Mouse (Mus musculus): ENCODE results near the gene Tor1aip1. TPM values are rescaled to one million over a fixed set of nuclear protein-coding genes. Genes with fewer than 3 reads are reported as not detected.

Tor1aip1 gene
- polyA plus RNA-seq, 1 experiment = 65.1 TPM

DNA sequence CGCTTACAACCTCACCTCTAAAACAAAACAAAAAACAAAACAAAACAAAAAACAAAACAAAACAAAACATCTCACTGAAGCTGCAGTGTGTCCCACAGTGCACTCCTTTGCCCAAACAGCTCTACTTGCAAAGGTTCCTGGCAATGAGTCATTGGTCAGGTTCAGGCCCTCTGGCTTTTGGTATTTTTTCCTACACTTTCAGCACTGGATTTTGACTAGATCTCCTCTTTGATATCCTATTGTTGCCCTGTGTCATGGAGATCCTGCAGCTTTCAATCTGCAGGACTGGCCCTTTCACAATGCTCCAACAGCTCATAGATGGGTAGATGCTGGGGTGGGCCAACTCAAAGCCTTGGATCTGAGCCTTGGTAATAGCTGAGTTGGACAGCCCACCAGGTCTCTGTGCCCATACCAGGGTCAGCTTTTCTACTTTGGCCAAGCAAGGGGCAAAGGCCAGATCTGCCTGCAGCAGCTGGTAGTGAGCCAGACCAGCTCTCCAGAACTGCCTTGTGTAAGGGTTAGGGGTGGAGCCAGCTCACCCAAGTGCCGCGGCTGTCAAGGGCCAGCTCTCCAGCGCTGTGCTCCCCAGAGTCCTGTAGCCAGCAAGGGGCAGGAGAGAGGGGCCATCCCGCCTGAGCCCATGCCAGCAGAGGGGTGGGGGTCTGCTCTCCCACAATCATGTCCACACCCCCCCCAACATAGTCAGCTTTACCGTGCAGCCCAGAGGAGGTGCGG is 32.9 kb downstream of the Tor1aip1 start:
- Histone ChIP-seq H3K4me3 (ENCODE audit: insufficient read depth, low read depth, low read length) (no peak overlapping the region), H3K27ac (replicated peaks; ENCODE audit: low read depth, low read length) (no peak overlapping the region)

DNA sequence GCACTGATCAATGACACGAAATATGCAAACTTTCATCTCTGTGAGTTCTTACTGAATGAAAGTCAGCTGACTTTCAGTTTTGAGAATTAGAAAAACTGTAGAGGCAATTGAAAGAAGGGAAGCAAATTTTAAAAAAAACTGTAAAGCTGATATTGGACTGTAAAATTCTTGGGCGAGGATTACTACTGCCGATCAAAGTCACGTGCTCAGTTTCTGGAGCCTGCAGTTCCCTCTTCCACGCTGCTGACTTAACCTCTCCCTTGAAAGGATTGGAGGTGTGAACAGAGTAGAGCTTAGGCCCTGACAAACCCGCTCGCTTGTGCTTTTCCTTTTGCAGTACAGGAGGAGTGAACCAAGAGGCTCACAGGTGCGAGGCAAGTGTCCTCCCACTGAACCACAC is 33.9 kb downstream of the Tor1aip1 start:
- Histone ChIP-seq H3K27ac (replicated peaks; ENCODE audit: low read depth, low read length) (no peak overlapping the region), H3K4me1 (ENCODE audit: control insufficient read depth, insufficient read depth, insufficient read length, low read length) (no peaks in the 10 kb centered on the region), H3K4me3 (ENCODE audit: insufficient read depth, low read depth, low read length) (no peak overlapping the region)

More for the DNA sequence above, 32.9 kb downstream of the Tor1aip1 start:
- no peaks in the 10 kb centered on the region for H3K4me1 ChIP-seq (ENCODE audit: control insufficient read depth, insufficient read depth, insufficient read length, low read length)

DNA sequence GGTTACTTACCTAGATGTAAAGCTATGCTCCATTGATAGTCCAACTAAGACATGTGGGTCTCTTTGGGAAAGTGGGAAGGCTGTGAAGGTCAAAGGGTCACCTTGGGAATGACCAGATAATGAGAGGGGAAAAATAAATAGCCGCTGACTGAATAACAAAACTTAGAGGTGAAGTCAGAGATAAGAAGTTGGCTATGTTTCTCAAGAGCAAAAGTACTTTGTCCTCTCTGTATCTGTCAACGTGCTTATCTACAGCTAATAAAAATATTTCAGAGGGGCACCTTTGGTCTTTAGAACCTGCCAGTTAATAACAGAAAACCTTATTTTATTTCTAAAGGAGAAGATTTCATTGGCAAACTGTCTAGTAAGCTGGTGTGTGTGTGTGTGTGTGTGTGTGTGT is 40.7 kb downstream of the Tor1aip1 start:
- Histone ChIP-seq H3K27ac (replicated peaks; ENCODE audit: low read depth, low read length) (no peak overlapping the region), H3K4me1 (ENCODE audit: control insufficient read depth, insufficient read depth, insufficient read length, low read length) (no peaks in the 10 kb centered on the region), H3K4me3 (ENCODE audit: insufficient read depth, low read depth, low read length) (no peak overlapping the region)

DNA sequence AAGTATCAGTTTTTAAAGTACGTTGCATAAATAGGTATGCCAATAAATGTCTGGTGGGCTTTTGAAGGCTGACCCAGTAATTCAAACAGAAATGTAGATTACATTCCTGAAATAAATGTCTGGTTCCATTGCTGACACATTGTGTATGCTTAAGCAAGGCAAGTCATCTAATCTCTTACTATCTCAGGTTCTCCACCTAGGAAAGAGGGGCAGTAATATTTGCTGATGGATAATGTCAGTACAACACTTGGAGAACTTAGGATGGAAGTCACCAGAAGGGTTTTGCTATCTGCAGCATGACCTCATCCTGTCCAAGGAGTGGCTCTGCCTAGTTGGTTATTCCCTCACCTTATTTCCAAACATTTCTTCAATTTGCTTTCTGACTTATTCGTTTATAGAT is 41.8 kb downstream of the Tor1aip1 start:
- H3K4me1 ChIP-seq (ENCODE audit: control insufficient read depth, insufficient read depth, insufficient read length, low read length) = no peaks in the 10 kb centered on the region
- H3K4me3 ChIP-seq (ENCODE audit: insufficient read depth, low read depth, low read length) = no peak overlapping the region

DNA sequence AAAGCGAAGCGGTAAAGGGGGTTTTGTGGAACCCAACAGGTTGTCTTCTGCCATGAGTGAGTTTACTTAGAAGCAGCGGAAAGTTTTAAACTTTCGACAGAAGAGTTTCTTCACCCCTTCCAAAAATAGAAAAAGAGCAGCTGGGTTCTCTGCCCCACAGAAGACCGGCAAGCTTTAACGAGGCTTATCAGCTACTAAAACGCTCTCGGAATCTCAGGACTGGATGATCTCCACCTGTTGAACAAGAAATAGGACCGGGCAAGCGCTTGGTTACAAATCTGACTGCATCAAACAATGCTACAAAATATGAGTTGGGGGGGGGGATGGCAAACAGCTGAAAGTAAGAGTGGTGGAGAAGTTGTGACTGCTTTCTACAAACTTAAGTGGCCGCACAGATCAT is 45.9 kb downstream of the Tor1aip1 start:
- no peaks in the 10 kb centered on the region for H3K4me1 ChIP-seq (ENCODE audit: control insufficient read depth, insufficient read depth, insufficient read length, low read length)

More for the DNA sequence above, 41.8 kb downstream of the Tor1aip1 start:
- H3K27ac ChIP-seq (replicated peaks; ENCODE audit: low read depth, low read length) = no peak overlapping the region

DNA sequence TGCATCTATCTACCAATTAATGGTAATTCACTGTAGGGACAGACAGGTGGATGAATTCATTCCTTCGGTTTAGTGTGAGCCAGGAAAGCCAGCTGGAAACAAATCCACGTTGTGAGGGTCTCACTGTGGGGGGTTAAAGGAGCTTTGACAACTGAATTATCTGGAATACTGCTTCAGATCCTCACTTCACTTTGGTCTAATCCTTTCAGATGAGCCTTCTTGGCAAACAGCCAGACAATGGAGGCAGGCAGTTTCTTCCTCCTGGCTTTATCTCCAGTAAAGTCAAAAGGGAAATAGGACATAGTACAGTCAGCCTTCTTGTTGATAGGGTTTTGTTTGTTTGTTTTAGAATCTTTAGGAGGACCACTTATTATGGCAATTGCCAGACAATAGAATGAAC is 46.9 kb downstream of the Tor1aip1 start:
- Histone ChIP-seq H3K4me3 (ENCODE audit: insufficient read depth, low read depth, low read length) (no peak overlapping the region), H3K4me1 (ENCODE audit: control insufficient read depth, insufficient read depth, insufficient read length, low read length) (no peaks in the 10 kb centered on the region), H3K27ac (replicated peaks; ENCODE audit: low read depth, low read length) (no peak overlapping the region)

More for the DNA sequence above, 45.9 kb downstream of the Tor1aip1 start:
- no peak overlapping the region for H3K4me3 ChIP-seq (ENCODE audit: insufficient read depth, low read depth, low read length)
- H3K27ac ChIP-seq (replicated peaks; ENCODE audit: low read depth, low read length) = no peak overlapping the region

DNA sequence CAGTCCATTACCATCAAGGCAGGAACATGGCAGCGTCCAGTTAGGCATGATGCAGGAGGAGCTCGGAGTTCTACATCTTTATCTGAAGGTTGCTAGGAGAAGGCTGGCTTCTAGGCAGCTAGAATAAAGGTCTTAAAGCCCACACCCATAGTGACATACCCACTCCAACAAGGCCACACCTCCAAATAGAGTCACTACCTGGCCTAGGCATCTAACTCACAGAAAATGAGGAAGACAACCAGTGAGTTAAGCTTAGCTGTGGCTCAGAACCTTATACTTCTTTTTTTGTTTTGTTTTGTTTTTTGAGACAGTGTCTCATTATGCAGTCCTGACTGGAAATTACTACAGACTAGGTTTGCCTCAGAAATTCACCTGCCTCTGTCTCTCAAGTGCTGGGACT is 48.7 kb downstream of the Tor1aip1 start:
- no peak overlapping the region for H3K4me3 ChIP-seq (ENCODE audit: insufficient read depth, low read depth, low read length)
- no peaks in the 10 kb centered on the region for H3K4me1 ChIP-seq (ENCODE audit: control insufficient read depth, insufficient read depth, insufficient read length, low read length)
- no peak overlapping the region for H3K27ac ChIP-seq (replicated peaks; ENCODE audit: low read depth, low read length)

DNA sequence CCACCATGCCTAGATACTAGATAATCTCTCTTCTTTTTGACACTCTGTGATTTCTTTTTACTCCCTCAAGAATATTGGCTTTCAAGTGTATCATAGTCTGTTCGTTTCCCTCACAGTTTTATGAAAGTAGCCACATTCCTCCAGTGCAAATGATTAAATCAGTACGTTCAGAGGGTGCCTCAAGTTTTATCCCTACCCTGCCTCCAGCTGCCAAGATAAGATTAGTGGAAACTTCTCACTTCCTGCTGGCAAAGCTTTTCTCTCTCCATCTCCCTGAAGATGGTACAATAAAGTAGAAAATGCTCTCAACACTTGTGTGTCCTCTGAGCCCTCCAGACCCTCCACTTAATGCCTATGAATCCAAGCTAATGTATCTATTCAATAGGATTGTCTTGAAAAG is 61.3 kb downstream of the Tor1aip1 start:
- H3K4me1 ChIP-seq (ENCODE audit: control insufficient read depth, insufficient read depth, insufficient read length, low read length) = no peaks in the 10 kb centered on the region
- no peak overlapping the region for H3K4me3 ChIP-seq (ENCODE audit: insufficient read depth, low read depth, low read length)
- no peak overlapping the region for H3K27ac ChIP-seq (replicated peaks; ENCODE audit: low read depth, low read length)

DNA sequence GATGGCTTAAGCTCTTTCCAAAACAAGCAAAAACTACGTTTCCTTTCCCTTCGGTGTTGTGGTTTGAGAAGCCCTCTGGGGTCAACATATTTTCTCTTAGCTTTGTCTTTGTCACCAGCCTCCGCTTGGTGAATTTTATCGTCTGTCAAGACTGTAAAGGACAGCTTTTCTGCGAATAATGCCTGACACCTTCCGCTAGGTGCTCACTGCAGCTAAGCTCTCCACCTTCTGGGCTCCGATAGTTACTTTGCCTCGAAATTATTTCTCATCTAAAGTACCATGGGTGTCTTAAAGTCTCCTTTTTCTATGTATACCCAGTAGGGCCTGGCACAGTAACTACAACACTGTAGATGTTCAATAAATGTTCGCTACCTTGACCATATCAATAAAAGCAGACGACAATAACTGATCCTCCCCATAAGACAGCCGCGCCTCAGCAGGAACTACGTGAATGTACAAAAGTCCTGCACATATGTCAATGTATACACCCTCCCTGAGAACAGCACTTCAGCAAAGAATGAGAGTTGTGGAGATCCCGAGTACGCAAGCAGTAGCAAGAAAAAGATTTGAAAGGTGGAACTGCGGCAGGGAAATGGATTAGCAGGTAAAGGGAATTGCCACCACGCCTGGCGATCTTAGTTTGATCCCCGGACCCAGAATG is 62.4 kb downstream of the Tor1aip1 start:
- H3K27ac ChIP-seq (replicated peaks; ENCODE audit: low read depth, low read length) = peak overlapping the region; percentile 85
- H3K4me1 ChIP-seq (ENCODE audit: control insufficient read depth, insufficient read depth, insufficient read length, low read length) = no peaks in the 10 kb centered on the region
- H3K4me3 ChIP-seq (ENCODE audit: insufficient read depth, low read depth, low read length) = peak overlapping the region; percentile 78

DNA sequence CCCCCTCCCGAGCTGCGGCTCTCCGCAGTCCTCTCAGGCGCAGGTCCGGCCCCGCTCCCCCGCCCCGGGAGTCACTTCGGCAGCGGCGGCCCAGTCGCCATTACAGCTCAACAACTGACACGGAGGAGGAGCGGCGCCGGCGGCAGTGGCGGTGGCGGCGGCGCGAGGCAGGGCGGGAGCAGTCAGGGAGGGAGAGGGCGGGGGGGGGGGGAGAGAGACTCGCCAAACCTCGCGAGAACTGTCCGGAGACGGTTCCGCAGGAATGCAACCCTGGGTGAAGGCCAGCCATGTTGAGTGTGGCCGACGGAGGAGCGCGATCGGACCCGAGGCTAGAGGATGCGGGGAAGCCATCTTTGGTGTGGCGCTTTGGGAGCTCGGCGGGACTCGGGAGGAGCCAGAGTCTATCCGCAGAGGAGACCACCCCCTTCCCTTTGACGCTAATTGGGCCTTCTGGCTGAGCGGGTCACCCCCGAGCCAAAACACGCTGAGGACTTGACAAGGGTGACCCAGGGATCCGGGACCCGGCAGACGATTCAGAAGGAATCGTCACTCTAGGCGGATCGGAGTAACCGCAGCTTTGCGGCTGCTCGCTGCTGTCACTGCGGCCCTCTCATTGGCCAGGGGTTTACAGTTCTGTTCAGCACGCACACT is 63.1 kb downstream of the Tor1aip1 start, which contains the start of gene Cep350:
Gene Cep350 (minus strand): TSS at position 188 of the 651 bp plus-strand sequence.
- Histone ChIP-seq H3K27ac (replicated peaks; ENCODE audit: low read depth, low read length) (peak within 1 kb of the TSS; percentile 85), H3K4me1 (ENCODE audit: control insufficient read depth, insufficient read depth, insufficient read length, low read length) (no peaks in the 10 kb centered on the region), H3K4me3 (ENCODE audit: insufficient read depth, low read depth, low read length) (peak within 1 kb of the TSS; percentile 94)

DNA sequence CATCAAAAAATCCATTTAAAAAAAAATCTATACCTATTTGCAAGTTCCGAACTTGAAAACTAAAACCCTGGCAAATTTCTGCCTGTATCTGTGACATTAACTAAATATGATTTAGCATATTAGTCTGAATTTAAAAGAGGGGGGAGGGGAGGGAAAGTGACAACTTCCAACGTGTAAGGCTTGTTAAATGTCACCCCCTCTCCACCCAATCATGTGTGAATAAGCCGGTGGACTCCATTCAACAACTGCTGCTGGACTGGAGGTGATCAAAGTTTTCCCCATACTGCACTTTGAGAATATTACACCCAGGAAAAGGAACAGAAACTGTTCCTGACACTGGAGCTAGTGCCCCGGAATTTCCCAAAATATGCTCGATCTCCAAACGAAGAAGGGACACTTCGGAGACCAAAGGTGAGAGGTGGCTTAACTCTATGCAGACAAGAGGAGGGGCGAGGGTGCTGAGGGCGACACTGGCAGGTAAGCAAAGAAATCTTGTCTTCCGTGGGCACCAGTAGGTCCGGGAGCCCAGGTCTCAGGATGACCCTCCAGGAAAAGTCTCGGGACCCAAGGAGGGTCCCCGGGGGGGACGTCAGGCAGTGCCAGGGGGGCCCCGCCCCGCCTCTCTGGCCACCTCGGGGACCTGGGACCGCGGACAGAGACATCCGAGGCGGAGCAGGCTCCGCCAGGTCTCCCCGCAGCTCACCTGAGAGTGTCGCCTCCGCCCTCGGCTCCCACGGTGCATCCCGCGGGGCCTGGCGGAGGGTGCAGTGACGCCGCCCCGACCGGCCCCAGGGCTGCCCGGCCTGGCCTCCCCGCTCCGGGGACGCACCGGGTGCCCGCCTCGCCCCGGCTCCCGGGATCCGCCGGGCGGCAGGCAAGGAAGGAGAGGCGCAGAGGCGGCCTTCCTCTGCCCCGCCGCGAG is 63.9 kb downstream of the Tor1aip1 start:
- H3K4me1 ChIP-seq (ENCODE audit: control insufficient read depth, insufficient read depth, insufficient read length, low read length) = no peaks in the 10 kb centered on the region
- peak overlapping the region; percentile 94 for H3K4me3 ChIP-seq (ENCODE audit: insufficient read depth, low read depth, low read length)
- peak overlapping the region; percentile 58 for H3K27ac ChIP-seq (replicated peaks; ENCODE audit: low read depth, low read length)

Other genes with a start within 250 kb of the Tor1aip1 start
- 8.3 and 9.9 TPM in 2 replicates for gene Qsox1, start 223.6 kb downstream of the Tor1aip1 start, polyA plus RNA-seq (2012; ENCODE audit: insufficient read depth, insufficient read length, missing spikeins)
- 7.3 and 11.2 TPM in 2 replicates for gene Cep350, start 63.2 kb downstream of the Tor1aip1 start, polyA plus RNA-seq (2012; ENCODE audit: insufficient read depth, insufficient read length, missing spikeins)
- 61.1 and 70.9 TPM in 2 replicates for gene Tor1aip2, start 1.1 kb downstream of the Tor1aip1 start, polyA plus RNA-seq (2012; ENCODE audit: insufficient read depth, insufficient read length, missing spikeins)
- not detected in 2 replicates for gene Fam163a, start 168.5 kb upstream of the Tor1aip1 start, polyA plus RNA-seq (2012; ENCODE audit: insufficient read depth, insufficient read length, missing spikeins)